8 mouse cellular contexts compared by ENCODE assay signal in genomic region chr11:68901351-68902046, GRCm38 (mm10). TPM values are rescaled to one million over a fixed set of nuclear protein-coding genes. Genes with fewer than 3 reads are reported as not detected.
A peak's percentile ranks its signal among the peaks of the same experiment; 100 is the strongest.
DNase-seq lines count a peak whose midpoint lies in the region; ATAC-seq and TF ChIP-seq lines count a peak whose summit lies in the region.

Gene Rpl26 (plus strand): TSS chr11:68901583.

- H3K27ac ChIP-seq in ES-E14 (ENCODE audit: insufficient read depth, low read depth, low read length, poor library complexity, severe bottlenecking), result peak within 1 kb of the TSS; percentile 88
- H3K27ac ChIP-seq in forebrain, embryonic 15.5 days (replicated peaks), result peak within 1 kb of the TSS; percentile 91

- peak within 1 kb of the TSS; percentile 100 for H3K9ac ChIP-seq in ES-E14 (ENCODE audit: insufficient read depth, low read depth, low read length, poor library complexity, severe bottlenecking)
- peak within 1 kb of the TSS; percentile 95 for H3K9ac ChIP-seq in forebrain, embryonic 15.5 days (replicated peaks)

- ATAC-seq in forebrain, embryonic 15.5 days (replicated peaks), result peak; percentile 92
- ATAC-seq in neutrophil, adult 5-6 weeks (ENCODE audit: extremely low read depth, insufficient number of reproducible peaks, low FRiP score, poor library complexity, severe bottlenecking), result peak; percentile 95

- H3K36me3 ChIP-seq in ES-E14 (ENCODE audit: control insufficient read depth, insufficient read depth, low read length, poor library complexity, severe bottlenecking), result peaks cover 35% of the 10 kb centered on the region
- H3K36me3 ChIP-seq in forebrain, embryonic 15.5 days, result peaks cover 40% of the 10 kb centered on the region

- no peaks in the 10 kb centered on the region for H3K9me3 ChIP-seq in ES-E14 (ENCODE audit: control insufficient read depth, insufficient read depth, low read depth, low read length)
- no peaks in the 10 kb centered on the region for H3K9me3 ChIP-seq in forebrain, embryonic 15.5 days

- in situ Hi-C loops in ES-E14 (cut with MboI; ENCODE audit: low sequenced_read_pairs in 2 of 2, unreplicated experiment in 2 of 2), result no loop called here

- WGBS in forebrain, embryonic 15.5 days, result under 1% methylated on average over 52 of the region's 52 CpGs
- WGBS in lung, adult 2 months, result under 1% methylated on average over 52 of the region's 52 CpGs

- peak within 1 kb of the TSS; percentile 57 for H3K4me2 ChIP-seq in forebrain, embryonic 15.5 days (replicated peaks)

- TF ChIP-seq CTCF in lung, adult 2 months (IDR thresholded peaks at IDR 0.05; ENCODE audit: insufficient read depth, low read length), result peak; percentile 91

- intact Hi-C loops in heart, postnatal 25 days (cut with DNase I), result loop anchor here (5.0 kb wide), 1 partner anchor 66 kb away; the partner anchor contains the start of gene Slc25a35

- peak; percentile 100 for DNase-seq in ES-E14 (ENCODE audit: low read depth, low spot score)
- DNase-seq in cerebellum, adult 11-12 months, result peak; percentile 98
- DNase-seq in heart, postnatal 25 days (ENCODE audit: low spot score), result peak; percentile 94
- peak; percentile 97 to 100 for DNase-seq in layer of hippocampus, adult 18-20 months (ENCODE audit: low spot score in 2 of 2)
- peak; percentile 99 for DNase-seq in lung, adult 2 months
- peak; percentile 92 to 96 for DNase-seq in thymus, adult 18-20 months

- H3K4me1 ChIP-seq in ES-E14 (ENCODE audit: control insufficient read depth in 2 of 2, insufficient read depth in 2 of 2, low read length in 2 of 2, poor library complexity in 1 of 2), result no peaks in the 10 kb centered on the region
- peaks cover 11% of the 10 kb centered on the region for H3K4me1 ChIP-seq in forebrain, embryonic 15.5 days
- H3K4me1 ChIP-seq in lung, adult 2 months (ENCODE audit: control insufficient read depth, insufficient read depth, low read length), result no peaks in the 10 kb centered on the region; the same call in 1 of the 2 replicates

- H3K4me3 ChIP-seq in ES-E14 (ENCODE audit: insufficient read depth in 1 of 2, low read depth in 1 of 2, low read length in 2 of 2, poor library complexity in 1 of 2, severe bottlenecking in 1 of 2), result peak within 1 kb of the TSS; percentile 93 to 97
- peak within 1 kb of the TSS; percentile 88 for H3K4me3 ChIP-seq in forebrain, embryonic 15.5 days
- H3K4me3 ChIP-seq in lung, adult 2 months (replicated peaks; ENCODE audit: extremely low read depth, low read depth, low read length), result peak within 1 kb of the TSS; percentile 64

- TF ChIP-seq POLR2A in lung, adult 2 months (IDR thresholded peaks at IDR 0.05; ENCODE audit: borderline replicate concordance, extremely low read depth, low read depth, low read length), result peak; percentile 92

- no peaks in the 10 kb centered on the region; the same call in 1 of the 2 replicates for H3K27me3 ChIP-seq in forebrain, embryonic 15.5 days

TF ChIP-seq in ES-E14, 5 proteins besides CTCF, POLR2A, EP300 and RAD21:
- TF ChIP-seq CHD2 (IDR thresholded peaks at IDR 0.05; ENCODE audit: low read depth, low read length), result peak; percentile 100
- TF ChIP-seq MAFK (IDR thresholded peaks at IDR 0.05; ENCODE audit: insufficient read depth, low read depth, low read length), result no peak
- TF ChIP-seq ZC3H11A (IDR thresholded peaks at IDR 0.05; ENCODE audit: borderline replicate concordance, low read depth, low read length), result no peak
- TF ChIP-seq HCFC1 (IDR thresholded peaks at IDR 0.05; ENCODE audit: borderline replicate concordance, insufficient read depth, low read length), result peak; percentile 73; the same call in 1 of the 2 replicates
- TF ChIP-seq ZNF384 (IDR thresholded peaks at IDR 0.05; ENCODE audit: low read depth, low read length), result no peak

RNA-seq across cellular contexts. Expression of gene Rpl26, which starts in this region (rescaled TPM):
- 2,753 and 2,889 TPM in 2 replicates for total RNA-seq in ES-E14 (2012; rRNA removed)
- 638 and 670 TPM in 2 replicates for polyA plus RNA-seq in forebrain, embryonic 15.5 days (2015; fragmentation: Nextera tagmentation; extraction: Ambion mirVana)
- total RNA-seq in heart, postnatal 25 days (2021), result 100 to 1,000 TPM; 612 to 679 TPM
- total RNA-seq in layer of hippocampus, adult 18-20 months (2021), result 100 to 1,000 TPM; 802 to 835 TPM
- 469 and 674 TPM in 2 replicates for polyA plus RNA-seq in lung, adult 2 months (2012; rRNA removed)
- 2,315 and 2,386 TPM in 2 replicates for total RNA-seq in neutrophil, adult 5-6 weeks (2017)

Comparison
In these comparisons a context has a peak if more than half of its experiments do, and no peak if none do; other contexts are left out.
1. Peak in every context shown above with its lines: DNase-seq, ATAC-seq, H3K4me3 ChIP-seq and H3K27ac ChIP-seq.